Mouse (Mus musculus) lung, adult 2 months (tissue): ENCODE results near the gene Tmem144. TPM values are rescaled to one million over a fixed set of nuclear protein-coding genes. Genes with fewer than 3 reads are reported as not detected.

Experiments used
- DNase-seq: peaks from one replicate; pipeline ENCODE4 v3.0.0; 2022
- H3K4me1 ChIP-seq: fragments of 200-500 bp; 2 replicates; pipeline ENCODE4 v1.6.1; 2011; ENCODE audit warnings: low read length; ENCODE audit not compliant: control insufficient read depth, insufficient read depth
- H3K4me3 ChIP-seq: fragments of 200-500 bp; replicated peaks from 2 replicates; pipeline ENCODE3; 2011; ENCODE audit warnings: low read depth, mild to moderate bottlenecking, control low read depth, low read length; ENCODE audit errors: extremely low read depth
- CTCF ChIP-seq: fragments of 200-500 bp; IDR thresholded peaks from 2 replicates; pipeline ENCODE4 v1.5.1; 2011; ENCODE audit warnings: mild to moderate bottlenecking, low read length, control low read depth; ENCODE audit not compliant: insufficient read depth
- POLR2A ChIP-seq: fragments of 200-500 bp; IDR thresholded peaks from 2 replicates; pipeline ENCODE4 v1.6.1; 2011; ENCODE audit warnings: low read depth, mild to moderate bottlenecking, control low read depth, low read length, borderline replicate concordance; ENCODE audit errors: extremely low read depth
- WGBS: fragments of 180-500 bp; shearing (Covaris S2); methylation state at CpG from one replicate; pipeline ENCODE4 v1.1.7; 2018; 5-methylcytosine and 5-hydroxymethylcytosine counted together
- polyA plus RNA-seq: library from polyadenylated mRNA; depleted of rRNA; stranded (reverse); fragments of >200 nt; gene quantifications from 2 replicates; pipeline ENCODE4 v1.2.3, GENCODE M21; 2012

The Tmem144 gene
- polyA plus RNA-seq, 1 experiment, result 1.9 TPM

DNA sequence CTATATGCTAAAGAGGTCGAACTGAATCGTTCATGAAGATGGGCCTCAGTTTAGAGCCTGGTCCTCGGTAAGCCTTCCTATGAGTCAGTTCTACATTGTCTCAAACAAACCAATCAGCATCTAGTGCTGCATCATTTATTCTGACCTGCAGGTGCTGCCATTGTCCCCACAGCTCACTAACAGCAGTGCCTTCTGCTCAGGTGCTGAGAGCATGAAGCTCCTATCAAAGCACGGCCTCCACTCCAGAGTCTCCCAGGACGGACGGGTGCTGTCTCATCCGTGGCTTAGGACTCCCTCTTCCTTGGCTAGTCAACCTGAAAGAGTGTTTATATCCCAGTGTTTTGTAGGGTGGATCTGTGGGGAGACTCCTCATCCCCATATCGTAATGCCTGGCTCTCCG lies 14.0 kb upstream of the Tmem144 start:
- Histone ChIP-seq H3K4me3 (no peak overlapping the region), H3K4me1 (no peaks in the 10 kb centered on the region)
- WGBS, result 90% methylated on average over 9 of the region's 9 CpGs
- DNase-seq, result no peak
- TF ChIP-seq POLR2A, result no peak
- TF ChIP-seq CTCF, result no peak

DNA sequence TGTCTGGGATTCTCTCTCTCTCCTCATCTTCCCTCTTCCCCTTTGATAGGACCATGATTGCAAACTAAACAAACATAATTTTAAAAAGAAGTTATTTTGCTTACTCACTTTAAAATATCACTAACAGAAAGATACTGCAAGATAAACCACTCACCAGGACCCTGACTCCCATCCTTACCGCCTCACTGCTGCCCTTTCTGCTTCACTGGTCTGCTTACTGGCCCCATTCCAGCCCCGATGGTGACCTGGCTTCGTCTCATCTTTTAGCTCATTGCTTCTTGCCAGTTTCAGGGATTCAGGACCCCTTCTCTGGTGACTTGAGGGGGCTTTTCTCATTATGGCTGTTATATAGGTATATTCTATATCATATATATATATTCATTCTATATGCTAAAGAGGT lies 13.5 kb upstream of the Tmem144 start:
- Histone ChIP-seq H3K4me3 (no peak overlapping the region), H3K4me1 (no peaks in the 10 kb centered on the region)
- TF ChIP-seq POLR2A (no peak), CTCF (no peak)
- WGBS, result 95% methylated on average over 3 of the region's 3 CpGs
- DNase-seq, result no peak

DNA sequence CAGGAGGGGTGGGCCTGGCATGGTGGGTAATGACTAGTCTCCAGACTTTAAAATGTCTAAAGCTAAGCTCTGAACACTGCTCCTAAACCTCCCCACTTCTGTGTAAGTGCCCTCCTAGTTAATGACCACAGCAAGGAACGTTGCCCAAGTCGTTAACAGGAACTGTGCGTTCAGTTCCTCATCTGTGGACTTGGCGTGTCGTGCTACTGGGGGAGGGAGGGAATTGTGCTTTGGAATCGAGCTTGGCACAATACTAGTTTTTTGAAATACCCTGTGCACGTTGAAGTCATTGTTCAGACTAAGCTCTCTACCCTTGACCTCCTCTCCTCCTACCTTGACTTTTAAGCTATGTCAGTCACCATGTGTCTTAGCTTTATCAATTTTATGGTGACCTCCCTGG lies 12.3 kb upstream of the Tmem144 start:
- H3K4me1 ChIP-seq, result no peaks in the 10 kb centered on the region
- TF ChIP-seq POLR2A (no peak), CTCF (no peak)
- 43% methylated on average over 7 of the region's 7 CpGs for WGBS
- no peak for DNase-seq
- H3K4me3 ChIP-seq, result no peak overlapping the region

DNA sequence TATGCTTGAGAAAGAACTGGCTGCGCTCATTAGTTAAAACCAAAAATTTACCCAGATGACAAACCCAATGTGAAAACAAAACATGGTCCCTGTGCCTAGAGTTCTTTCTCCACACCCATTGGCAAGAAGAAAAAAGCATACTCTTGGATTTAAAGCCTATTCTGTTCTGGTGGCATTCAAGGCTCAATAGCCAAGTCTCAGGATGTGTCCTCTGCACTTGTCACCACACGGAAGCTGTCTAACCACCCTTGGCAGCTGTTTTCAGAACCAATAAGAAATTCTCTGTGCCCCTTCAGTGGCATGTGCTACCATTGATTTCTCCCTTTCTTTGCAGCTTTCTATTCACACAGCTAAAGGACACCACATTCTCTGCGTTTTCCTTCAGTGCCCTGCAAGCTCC lies 5.6 kb upstream of the Tmem144 start:
- no peaks in the 10 kb centered on the region for H3K4me1 ChIP-seq
- no peak for TF ChIP-seq CTCF
- TF ChIP-seq POLR2A, result no peak
- DNase-seq, result no peak
- 80% methylated on average over 3 of the region's 3 CpGs for WGBS
- H3K4me3 ChIP-seq, result no peak overlapping the region

DNA sequence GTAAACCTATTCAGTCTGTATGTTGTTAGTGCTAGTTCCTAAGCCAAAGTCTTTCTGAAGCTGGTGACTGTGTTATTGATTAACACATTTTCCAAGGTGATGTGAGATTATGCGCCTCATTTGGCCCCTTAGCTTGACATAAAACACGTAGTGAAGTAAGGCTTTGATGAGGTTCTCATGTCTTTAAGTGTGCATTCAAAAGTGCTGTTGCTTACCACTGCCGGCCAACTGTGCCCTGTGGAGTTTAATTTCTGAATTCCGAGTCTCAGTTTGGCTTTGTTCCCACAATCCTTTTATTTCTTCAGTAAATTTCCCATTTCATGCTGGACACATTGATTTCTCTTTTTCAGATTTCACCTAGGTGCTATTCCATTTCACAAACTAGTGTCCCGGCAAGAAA lies 5.2 kb upstream of the Tmem144 start:
- Histone ChIP-seq H3K4me1 (peaks cover 1% of the 10 kb centered on the region), H3K4me3 (no peak overlapping the region)
- WGBS, result 56% methylated on average over 5 of the region's 5 CpGs
- DNase-seq, result no peak
- TF ChIP-seq CTCF (no peak), POLR2A (no peak)

DNA sequence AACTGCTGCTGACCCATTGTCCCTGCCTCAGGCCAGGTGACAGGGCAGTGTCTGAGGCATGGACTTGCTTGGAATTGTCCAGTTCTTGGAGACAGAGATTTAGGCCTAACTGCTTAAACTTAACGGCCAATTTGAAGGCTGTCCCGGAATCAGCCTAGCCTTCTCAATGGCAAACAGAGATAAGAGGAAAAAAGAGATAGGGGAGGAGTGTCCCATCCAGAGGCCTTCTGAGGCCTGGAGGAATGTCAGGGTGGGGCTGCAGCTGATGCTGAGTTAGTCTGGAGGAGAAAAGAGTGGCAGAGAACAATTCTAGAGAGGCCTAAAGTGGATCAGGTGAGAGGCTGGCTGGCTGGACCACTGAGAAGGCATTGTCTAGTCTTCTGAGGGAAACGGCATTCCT lies 465 bp downstream of the Tmem144 start:
- DNase-seq, result no peak
- TF ChIP-seq POLR2A (no peak), CTCF (no peak)
- 44% methylated on average over 3 of the region's 3 CpGs for WGBS
- Histone ChIP-seq H3K4me1 (peaks cover 8% of the 10 kb centered on the region), H3K4me3 (no peak overlapping the region)

DNA sequence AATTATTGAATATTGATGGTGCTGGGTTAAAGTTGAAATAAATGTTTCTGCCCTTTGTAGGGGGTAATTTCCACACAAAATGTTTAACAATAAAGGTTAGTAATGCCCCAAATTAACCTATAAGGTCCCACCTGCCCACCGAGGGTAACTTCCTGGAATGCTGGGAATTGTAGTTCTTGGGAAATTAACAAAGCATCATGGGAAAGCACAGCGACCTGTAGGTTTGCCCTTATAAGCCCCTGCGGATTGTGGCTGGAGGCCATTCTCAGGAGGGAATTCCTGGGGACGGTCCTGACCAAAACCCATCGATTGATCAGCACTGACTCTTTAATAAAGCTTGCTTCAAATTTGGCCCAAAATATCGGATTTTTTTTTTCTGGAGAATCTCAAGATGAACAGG lies 1.9 kb downstream of the Tmem144 start:
- TF ChIP-seq POLR2A (no peak), CTCF (no peak)
- H3K4me1 ChIP-seq, result peaks cover 8% of the 10 kb centered on the region
- no peak for DNase-seq
- H3K4me3 ChIP-seq, result no peak overlapping the region
- WGBS, result 58% methylated on average over 6 of the region's 6 CpGs

DNA sequence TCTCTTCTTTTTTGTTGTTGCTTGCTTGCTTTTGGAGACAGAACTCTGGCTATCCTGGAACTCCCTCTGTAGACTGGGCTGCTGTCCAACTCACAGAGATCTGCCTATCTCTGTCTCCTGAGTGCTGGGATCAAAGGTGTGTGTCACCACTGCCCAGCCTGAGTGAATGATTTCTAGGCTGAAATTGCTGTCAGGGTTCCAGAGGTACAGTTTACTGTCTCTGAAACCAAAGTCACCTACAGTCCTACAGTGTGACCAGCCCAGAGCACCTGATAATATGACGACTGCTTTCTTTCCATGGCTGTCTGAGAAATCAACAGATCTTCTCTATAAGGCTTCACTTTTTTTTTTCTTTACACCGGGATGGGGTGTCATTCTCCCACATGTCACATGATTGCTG lies 3.0 kb downstream of the Tmem144 start:
- 78% methylated on average over 2 of the region's 2 CpGs for WGBS
- peaks cover 8% of the 10 kb centered on the region for H3K4me1 ChIP-seq
- no peak overlapping the region for H3K4me3 ChIP-seq
- TF ChIP-seq CTCF (no peak), POLR2A (no peak)
- no peak for DNase-seq

DNA sequence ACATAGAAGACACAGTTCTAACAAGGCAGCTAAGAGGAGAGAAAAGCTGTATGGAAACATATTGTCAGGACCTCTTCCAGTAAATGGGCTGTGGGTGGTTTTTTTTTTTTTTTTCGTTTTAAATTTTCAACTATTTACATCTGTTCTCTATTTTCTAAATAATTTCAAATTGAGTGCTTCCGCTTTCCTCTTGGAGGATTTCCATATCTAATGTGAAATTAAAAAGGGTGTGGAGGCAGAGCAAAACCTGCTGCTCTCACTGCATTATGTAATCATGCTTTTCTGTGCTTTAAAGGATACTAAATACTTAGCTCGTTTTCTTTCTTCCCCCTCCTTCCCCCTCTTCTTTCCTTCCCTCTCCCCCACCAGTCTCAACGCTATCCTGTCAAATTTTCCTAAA lies 3.7 kb downstream of the Tmem144 start:
- Histone ChIP-seq H3K4me1 (peaks cover 9% of the 10 kb centered on the region), H3K4me3 (no peak overlapping the region)
- TF ChIP-seq CTCF, result no peak
- TF ChIP-seq POLR2A, result no peak
- WGBS, result 43% methylated on average over 4 of the region's 4 CpGs
- no peak for DNase-seq

DNA sequence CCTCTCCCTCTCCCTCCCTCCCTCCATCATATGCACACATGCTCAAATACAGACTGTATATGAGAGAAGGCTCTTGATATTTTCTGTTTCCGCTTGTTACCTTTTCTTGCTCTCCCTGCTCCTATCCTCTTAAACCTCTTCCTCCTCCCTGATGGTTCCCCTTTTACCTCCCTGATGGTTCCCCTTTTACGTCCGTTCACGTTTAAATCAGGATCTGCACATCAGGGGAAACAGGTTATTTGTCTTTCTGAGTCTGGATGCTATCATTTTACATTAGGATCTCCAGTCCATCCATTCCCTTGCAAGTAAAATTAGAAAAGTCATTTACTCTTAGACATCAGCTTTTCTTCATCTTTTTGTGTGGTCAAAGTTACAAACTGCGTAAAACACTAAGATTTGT lies 5.9 kb downstream of the Tmem144 start:
- Histone ChIP-seq H3K4me1 (peaks cover 5% of the 10 kb centered on the region; the same call in 1 of the 2 replicates), H3K4me3 (no peak overlapping the region)
- no peak for TF ChIP-seq POLR2A
- TF ChIP-seq CTCF, result no peak
- no peak for DNase-seq
- WGBS, result 82% methylated on average over 5 of the region's 5 CpGs
